Mouse (Mus musculus) intestine, embryonic 14.5 days (tissue): ENCODE data around the gene Cyp2u1. TPM values are rescaled to one million over a fixed set of nuclear protein-coding genes. Genes with fewer than 3 reads are reported as not detected.

Source experiments
- ATAC-seq: fragments of 200-750 bp; cut with Nextera tagmentation; replicated peaks from 2 replicates; pipeline ENCODE4 v1.8.0; 2017; ENCODE audit warnings: low read depth, moderate number of reproducible peaks, moderate TSS enrichment, moderate library complexity; ENCODE audit not compliant: low FRiP score, low TSS enrichment
- DNase-seq: peaks from one replicate; pipeline ENCODE4 v3.0.0-alpha.2; 2018; ENCODE audit warnings: low spot score
- H3K27ac ChIP-seq: fragments of 300-500 bp; sonication (generic); 2 replicates; pipeline ENCODE4 v1.5.1; 2014; ENCODE audit warnings: low read depth, mild to moderate bottlenecking, control low read depth
- H3K27me3 ChIP-seq: fragments of 300-500 bp; sonication (generic); replicated peaks from 2 replicates; pipeline ENCODE4 v1.6.1; 2014; ENCODE audit warnings: low read length, control low read depth; ENCODE audit not compliant: control insufficient read depth, insufficient read depth
- H3K36me3 ChIP-seq: fragments of 300-500 bp; sonication (generic); 2 replicates; pipeline ENCODE4 v1.6.1; 2014; ENCODE audit warnings: low read length, control low read depth; ENCODE audit not compliant: control insufficient read depth, insufficient read depth
- H3K4me1 ChIP-seq: fragments of 300-500 bp; sonication (generic); replicated peaks from 2 replicates; pipeline ENCODE4 v1.6.1; 2014; ENCODE audit warnings: low read length, control low read depth, mixed read lengths; ENCODE audit not compliant: control insufficient read depth, insufficient read depth
- H3K4me2 ChIP-seq: fragments of 300-500 bp; sonication (generic); 2 replicates; pipeline ENCODE4 v1.6.1; 2014; ENCODE audit warnings: low read length
- H3K4me3 ChIP-seq: fragments of 300-500 bp; sonication (generic); 2 replicates; pipeline ENCODE4 v1.5.1; 2014; ENCODE audit warnings: low read depth, low read length, control low read depth, mixed read lengths
- H3K9ac ChIP-seq: fragments of 300-500 bp; sonication (generic); 2 replicates; pipeline ENCODE4 v1.6.1; 2014; ENCODE audit warnings: mild to moderate bottlenecking, low read length
- H3K9me3 ChIP-seq: fragments of 300-500 bp; sonication (generic); 2 replicates; pipeline ENCODE4 v1.6.1; 2016; ENCODE audit warnings: low read length, control low read depth; ENCODE audit not compliant: control insufficient read depth
- WGBS: fragments of 180-500 bp; shearing (Covaris S2); extraction: QIAGEN DNeasy Blood & Tissue Kit; methylation state at CpG from one replicate; pipeline ENCODE4 v1.1.7; 2014; 5-methylcytosine and 5-hydroxymethylcytosine counted together
- polyA plus RNA-seq: library from polyadenylated mRNA; unstranded; fragments of >200 nt; fragmentation: Nextera tagmentation; extraction: Ambion mirVana; gene quantifications from 2 replicates; pipeline ENCODE4 v1.2.1, GENCODE M21; 2014

The Cyp2u1 gene
- polyA plus RNA-seq, 1 experiment from 2014 or later: 3.9 TPM

DNA sequence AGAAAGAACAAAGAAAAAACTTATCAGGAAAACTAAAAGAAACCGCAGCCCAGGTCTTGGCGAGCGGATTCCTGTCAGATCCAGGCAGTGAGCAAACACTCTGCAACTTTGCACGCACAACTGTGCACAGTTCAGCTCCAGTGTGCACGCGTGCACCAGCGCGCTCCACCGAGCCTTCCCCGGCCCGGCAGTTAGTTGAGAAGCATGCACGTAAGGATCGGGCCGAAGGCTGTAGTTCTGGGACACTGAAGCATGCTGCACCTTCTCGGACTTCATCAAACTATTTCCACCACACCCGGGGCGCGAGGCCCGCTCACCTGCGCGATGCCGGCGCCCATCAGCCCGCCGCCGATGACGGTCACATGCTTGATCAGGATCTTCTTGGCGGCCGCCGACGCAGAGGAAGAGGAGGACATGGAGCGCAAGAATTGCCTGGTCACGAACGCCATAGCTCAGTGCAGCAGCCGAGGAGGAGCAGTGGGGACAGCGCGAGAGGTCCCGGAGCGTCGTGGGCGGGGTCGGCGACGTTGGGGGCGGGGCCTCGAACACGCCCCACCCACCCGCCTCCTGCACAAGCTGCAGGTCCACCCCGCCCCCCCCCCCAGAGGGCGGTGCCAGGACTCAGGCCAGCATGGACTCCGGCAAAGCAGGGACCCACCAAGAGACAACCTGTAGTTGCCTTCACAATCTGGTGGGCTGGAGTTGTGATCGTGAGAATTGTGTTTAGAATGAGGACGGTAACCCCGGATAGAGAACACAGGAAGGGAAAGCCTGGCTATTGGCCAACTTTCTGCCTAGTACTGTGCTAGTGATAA, 31.3 kb downstream of the Cyp2u1 start, which contains the start of gene Hadh:
Gene Hadh, minus strand, starts transcription at position 543 of the 815 bp plus-strand sequence.
- peak within 1 kb of the TSS; percentile 67 for H3K9ac ChIP-seq
- under 1% methylated on average over 54 of the region's 54 CpGs for WGBS
- H3K27ac ChIP-seq: peak within 1 kb of the TSS; percentile 78
- H3K9me3 ChIP-seq: no peaks in the 10 kb centered on the region
- DNase-seq (peak; percentile 93), ATAC-seq (peak; percentile 92)
- H3K4me1 ChIP-seq: peaks cover 18% of the 10 kb centered on the region
- peak within 1 kb of the TSS; percentile 51 for H3K4me2 ChIP-seq
- peak within 1 kb of the TSS; percentile 81 for H3K4me3 ChIP-seq
- H3K36me3 ChIP-seq: peaks cover 2% of the 10 kb centered on the region
- H3K27me3 ChIP-seq: no peaks in the 10 kb centered on the region

- DNase-seq (peak; percentile 74), ATAC-seq (peak; percentile 54)
- Histone ChIP-seq H3K9me3 (no peaks in the 10 kb centered on the region), H3K36me3 (peaks cover 2% of the 10 kb centered on the region), H3K4me1 (peaks cover 18% of the 10 kb centered on the region), H3K4me3 (peak overlapping the region; percentile 81), H3K4me2 (peak overlapping the region; percentile 51), H3K9ac (peak overlapping the region; percentile 67), H3K27ac (peak overlapping the region; percentile 78; the same call in 1 of the 2 replicates), H3K27me3 (no peaks in the 10 kb centered on the region)
- 4% methylated on average over 8 of the region's 8 CpGs for WGBS
Observed at GRCm38 (mm10) chr3:131271157-131271556, 31.9 kb downstream of the Cyp2u1 start.

DNA sequence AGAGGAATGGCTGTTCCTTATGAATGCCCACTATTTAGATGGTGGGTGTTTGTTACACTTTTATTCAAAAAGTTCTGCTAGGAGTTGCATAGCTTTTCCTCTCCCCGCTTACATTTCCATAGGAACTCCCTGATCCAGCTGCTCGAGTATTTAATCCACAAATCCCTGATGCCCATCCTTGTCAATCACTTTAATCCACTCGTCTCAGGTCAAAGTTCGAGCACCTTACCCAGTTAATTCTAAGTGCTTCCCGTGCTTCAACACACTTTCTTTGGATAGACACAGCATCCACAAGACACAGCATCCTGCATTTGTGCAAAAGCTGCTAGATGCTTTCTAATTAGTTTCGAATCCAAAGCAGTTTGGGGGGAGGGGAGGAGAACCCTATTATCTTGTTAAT, 32.6 kb downstream of the Cyp2u1 start:
- Histone ChIP-seq H3K4me2 (peak overlapping the region; percentile 51), H3K9ac (0 out of 2 replicates have a peak overlapping the region, but pooled peaks have one; percentile 67), H3K27me3 (no peaks in the 10 kb centered on the region), H3K4me1 (peaks cover 18% of the 10 kb centered on the region), H3K27ac (no peak overlapping the region), H3K4me3 (peak overlapping the region; percentile 81), H3K9me3 (no peaks in the 10 kb centered on the region), H3K36me3 (peaks cover 2% of the 10 kb centered on the region)
- ATAC-seq: no peak
- DNase-seq: no peak
- 59% methylated on average over 6 of the region's 6 CpGs for WGBS

- Histone ChIP-seq H3K4me3 (no peak overlapping the region), H3K4me1 (peaks cover 15% of the 10 kb centered on the region), H3K9ac (no peak overlapping the region), H3K36me3 (peaks cover 22% of the 10 kb centered on the region), H3K4me2 (no peak overlapping the region), H3K9me3 (no peaks in the 10 kb centered on the region), H3K27ac (no peak overlapping the region), H3K27me3 (no peaks in the 10 kb centered on the region)
- ATAC-seq (no peak), DNase-seq (no peak)
- 81% methylated on average over 3 of the region's 3 CpGs for WGBS
Observed at GRCm38 (mm10) chr3:131266366-131267050, 36.5 kb downstream of the Cyp2u1 start.

DNA sequence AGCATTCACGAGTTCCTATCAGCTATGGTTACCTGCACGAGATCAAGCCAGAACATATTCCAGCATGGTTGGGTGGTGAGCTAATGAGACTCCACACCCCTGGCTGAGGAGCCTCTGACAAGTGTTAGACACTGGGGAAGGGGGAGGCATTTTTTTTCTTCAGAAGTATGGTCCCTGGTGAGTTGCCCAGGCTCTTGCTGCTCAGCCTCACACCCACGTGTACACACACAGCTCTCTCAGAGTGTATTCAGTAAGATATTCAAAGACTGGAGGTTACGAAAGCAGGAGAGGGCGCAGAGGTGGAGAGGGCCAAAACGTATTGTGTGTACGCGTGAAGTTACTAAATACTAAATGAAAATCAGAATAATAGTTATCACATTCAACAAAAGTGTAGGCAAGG, 37.5 kb downstream of the Cyp2u1 start:
- Histone ChIP-seq H3K27ac (no peak overlapping the region), H3K9ac (no peak overlapping the region), H3K36me3 (peaks cover 23% of the 10 kb centered on the region), H3K4me2 (no peak overlapping the region), H3K9me3 (peaks cover 6% of the 10 kb centered on the region), H3K4me3 (no peak overlapping the region), H3K27me3 (no peaks in the 10 kb centered on the region), H3K4me1 (peaks cover 7% of the 10 kb centered on the region; the same call in 1 of the 2 replicates)
- ATAC-seq (no peak), DNase-seq (no peak)
- 92% methylated on average over 8 of the region's 8 CpGs for WGBS

DNA sequence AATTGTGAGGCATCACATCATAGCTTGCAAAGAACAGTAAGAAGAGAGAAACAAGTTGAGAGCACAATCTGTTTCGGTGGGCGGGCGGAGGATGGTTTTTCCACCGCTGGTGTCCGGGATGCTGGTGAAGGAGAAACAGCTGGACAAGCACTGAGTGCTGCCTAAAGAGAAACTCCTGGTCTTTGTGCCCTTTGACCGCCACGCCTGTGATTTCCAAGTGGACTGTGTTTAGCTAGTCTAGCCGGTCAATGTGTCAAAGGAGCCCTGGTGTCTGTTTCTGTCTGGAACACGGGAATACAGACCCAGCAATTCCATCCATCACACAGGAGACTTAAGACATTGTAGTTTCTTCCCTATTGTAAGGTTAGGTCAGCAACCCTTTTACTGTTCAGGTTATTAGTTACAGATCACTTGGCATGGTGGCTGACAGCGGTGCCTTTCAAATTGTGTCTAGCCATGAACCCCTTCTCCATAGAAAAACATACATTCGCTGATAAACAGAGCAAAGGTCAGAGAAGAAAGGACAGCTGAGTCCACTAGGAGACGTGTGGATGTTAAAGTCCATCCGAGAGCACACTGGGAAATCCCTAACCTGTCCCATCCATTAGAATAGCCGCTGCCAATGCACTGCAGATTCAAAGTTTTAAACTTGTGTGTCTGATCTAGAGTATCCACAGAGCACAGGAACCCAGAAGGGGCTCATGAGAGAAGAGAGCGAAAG, 39.1 kb downstream of the Cyp2u1 start:
- 60% methylated on average over 15 of the region's 15 CpGs for WGBS
- Histone ChIP-seq H3K4me1 (no peaks in the 10 kb centered on the region), H3K27me3 (no peaks in the 10 kb centered on the region), H3K9ac (no peak overlapping the region), H3K4me3 (no peak overlapping the region), H3K27ac (no peak overlapping the region), H3K4me2 (no peak overlapping the region), H3K36me3 (peaks cover 23% of the 10 kb centered on the region), H3K9me3 (peaks cover 6% of the 10 kb centered on the region)
- ATAC-seq (no peak), DNase-seq (no peak)

GRCm38 (mm10) chr3:131260418-131260817, 42.6 kb downstream of the Cyp2u1 start:
- 95% methylated on average over 6 of the region's 6 CpGs for WGBS
- Histone ChIP-seq H3K4me1 (no peaks in the 10 kb centered on the region), H3K27me3 (no peaks in the 10 kb centered on the region), H3K9me3 (peaks cover 6% of the 10 kb centered on the region), H3K4me3 (no peak overlapping the region), H3K27ac (no peak overlapping the region), H3K36me3 (peaks cover 20% of the 10 kb centered on the region), H3K4me2 (no peak overlapping the region), H3K9ac (no peak overlapping the region)
- no peak for ATAC-seq
- no peak for DNase-seq

DNA sequence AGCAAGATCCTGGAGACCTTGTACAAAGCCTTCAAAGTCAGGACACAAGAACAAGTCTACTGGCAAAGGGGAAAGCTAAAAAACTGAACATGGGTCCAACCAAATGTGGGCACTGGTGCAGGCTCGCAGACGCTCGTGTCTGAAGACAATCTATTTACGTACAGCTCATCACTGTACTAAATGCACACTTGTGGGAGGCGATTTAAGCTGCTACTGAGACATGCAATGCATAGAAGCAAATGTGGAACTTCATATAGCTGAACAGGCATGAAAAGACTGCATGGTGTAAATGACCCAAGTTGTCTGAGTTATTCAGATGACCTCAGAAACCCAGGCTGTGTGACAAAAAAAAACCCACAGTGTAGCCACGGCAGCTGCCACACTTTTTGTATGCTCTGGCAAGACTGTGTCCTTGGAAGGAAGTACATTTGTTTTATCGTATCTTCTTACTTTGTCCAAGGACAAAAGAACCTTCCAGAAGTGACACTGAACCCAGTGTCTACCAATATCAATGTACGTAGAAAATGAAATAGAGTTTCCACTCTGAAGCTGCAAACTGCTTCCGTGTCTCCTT, 43.5 kb downstream of the Cyp2u1 start:
- Histone ChIP-seq H3K4me3 (no peak overlapping the region), H3K36me3 (peaks cover 16% of the 10 kb centered on the region), H3K27ac (no peak overlapping the region), H3K9ac (no peak overlapping the region), H3K9me3 (peaks cover 6% of the 10 kb centered on the region), H3K27me3 (no peaks in the 10 kb centered on the region), H3K4me2 (no peak overlapping the region), H3K4me1 (no peaks in the 10 kb centered on the region)
- DNase-seq: no peak
- ATAC-seq: no peak
- 83% methylated on average over 9 of the region's 9 CpGs for WGBS
